Mouse (Mus musculus): Measurements from ENCODE around the gene Marcks. TPM values are rescaled to one million over a fixed set of nuclear protein-coding genes. Genes with fewer than 3 reads are reported as not detected.

Gene Marcks
- total and polyA plus RNA-seq, 3 experiments = 16.9 to 80.7 (median 74.2) TPM

DNA sequence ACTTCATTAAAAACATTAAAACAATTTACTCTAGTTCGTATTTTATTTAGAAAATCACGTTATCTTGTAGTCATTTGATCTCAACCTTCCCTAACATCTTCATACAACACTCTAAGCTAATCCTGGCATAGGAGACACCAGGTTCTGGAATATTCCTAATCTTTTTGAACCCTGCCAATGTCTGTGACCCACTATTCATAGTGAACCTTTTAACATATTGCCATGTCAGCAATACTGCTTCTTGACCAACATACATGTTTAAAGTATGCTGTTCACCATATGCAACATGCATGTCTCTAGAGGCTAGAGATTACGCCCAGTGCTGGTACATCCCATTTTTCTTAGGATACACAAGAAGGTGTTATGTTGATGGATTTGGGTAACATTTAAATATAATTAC lies 9.1 kb downstream of the Marcks start:
- in situ Hi-C loops (cut with MboI; ENCODE audit: low pct_ligation_motif_present, low pct_unique_long_range_greater_than_20kb, low sequenced_read_pairs) (loop anchor here (10.0 kb wide), 1 partner anchor 105 kb away; no protein-coding TSS in a partner anchor), dilution Hi-C loops (cut with MboI; ENCODE audit: extremely low pct_ligation_motif_present, extremely low pct_unique_long_range_greater_than_20kb, low sequenced_read_pairs) (no loop called here)

DNA sequence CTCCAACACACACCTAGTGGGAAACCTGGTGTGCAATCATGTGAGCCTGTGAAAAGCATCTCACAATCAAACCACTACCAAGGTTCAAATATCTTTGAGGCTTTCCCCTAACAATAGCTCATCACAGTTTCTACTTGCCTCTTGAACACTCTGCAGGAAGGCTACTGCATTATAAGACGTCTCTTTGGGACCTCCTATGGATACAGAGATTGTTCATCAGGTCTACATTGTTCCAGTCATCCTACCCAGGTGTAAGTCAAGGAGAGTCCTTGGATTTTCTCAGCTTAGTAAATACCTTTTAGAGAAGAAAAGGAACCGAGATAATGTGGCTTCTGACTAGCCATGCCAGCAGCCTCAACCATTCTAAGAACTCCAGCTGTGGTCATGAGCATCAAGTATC lies 23.4 kb downstream of the Marcks start:
- in situ Hi-C loops (cut with MboI; ENCODE audit: low pct_ligation_motif_present, low pct_unique_long_range_greater_than_20kb, low sequenced_read_pairs) (no loop called here), dilution Hi-C loops (cut with MboI; ENCODE audit: extremely low pct_ligation_motif_present, extremely low pct_unique_long_range_greater_than_20kb, low sequenced_read_pairs) (no loop called here)
- H3K27me3 ChIP-seq (replicated peaks) = no peaks in the 10 kb centered on the region
- H3K4me2 ChIP-seq (ENCODE audit: insufficient read depth, low read depth, poor library complexity, severe bottlenecking) = no peak overlapping the region
- TF ChIP-seq CHD1 (IDR thresholded peaks at IDR 0.05; ENCODE audit: low read depth, low read length) (no peak), MXI1 (IDR thresholded peaks at IDR 0.05; ENCODE audit: low read depth, low read length) (no peak), MAX (IDR thresholded peaks at IDR 0.05; ENCODE audit: low read length) (no peak), RCOR1 (conservative IDR thresholded peaks at IDR 0.05; ENCODE audit: low read depth, low read length) (no peak), MAFK (IDR thresholded peaks at IDR 0.05; ENCODE audit: insufficient replicate concordance, low read length) (no peak), MAZ (IDR thresholded peaks at IDR 0.05; ENCODE audit: low read depth, low read length) (no peak), BHLHE40 (IDR thresholded peaks at IDR 0.05; ENCODE audit: low read depth, low read length) (no peak), SMC3 (IDR thresholded peaks at IDR 0.05; ENCODE audit: low read depth, low read length) (no peak), NRF1 (IDR thresholded peaks at IDR 0.05; ENCODE audit: low read depth, low read length) (no peak)
- no peak for DNase-seq (ENCODE audit: extremely low read depth)
- H3K9ac ChIP-seq (ENCODE audit: insufficient read depth, low read depth) = no peak overlapping the region
- no peak overlapping the region for H3K4me3 ChIP-seq (replicated peaks in 1 of 3; ENCODE audit: low read depth in 2 of 3, low read length in 2 of 3, poor library complexity in 1 of 3)
- H3K9me3 ChIP-seq (replicated peaks; ENCODE audit: low read length) = no peaks in the 10 kb centered on the region
- no peaks in the 10 kb centered on the region for H3K36me3 ChIP-seq (replicated peaks in 1 of 2; ENCODE audit: control insufficient read depth in 1 of 2, insufficient read depth in 1 of 2, low read length in 1 of 2)
- H3K27ac ChIP-seq (ENCODE audit: insufficient read depth, low read depth) = no peak overlapping the region
- no peaks in the 10 kb centered on the region; a peak in 1 of 4 replicates for H3K4me1 ChIP-seq (ENCODE audit: control insufficient read depth in 1 of 2, insufficient read depth in 2 of 2)
- H3K79me2 ChIP-seq (replicated peaks; ENCODE audit: control insufficient read depth, extremely low read depth, insufficient read depth, poor library complexity, severe bottlenecking) = no peaks in the 10 kb centered on the region

More for the DNA sequence above, 9.1 kb downstream of the Marcks start:
- Histone ChIP-seq H3K79me2 (replicated peaks; ENCODE audit: control insufficient read depth, extremely low read depth, insufficient read depth, poor library complexity, severe bottlenecking) (peaks cover under 1% of the 10 kb centered on the region; the same call in 1 of the 2 replicates), H3K27ac (ENCODE audit: insufficient read depth, low read depth) (no peak overlapping the region), H3K9ac (ENCODE audit: insufficient read depth, low read depth) (no peak overlapping the region), H3K4me1 (ENCODE audit: control insufficient read depth in 1 of 2, insufficient read depth in 2 of 2) (peaks cover 0 to 6% of the 10 kb centered on the region in 2 experiments; a peak in 2 of 4 replicates), H3K36me3 (replicated peaks in 1 of 2; ENCODE audit: control insufficient read depth in 1 of 2, insufficient read depth in 1 of 2, low read length in 1 of 2) (peaks cover 0 to 8% of the 10 kb centered on the region in 2 experiments), H3K27me3 (replicated peaks) (no peaks in the 10 kb centered on the region), H3K4me3 (replicated peaks in 1 of 3; ENCODE audit: low read depth in 2 of 3, low read length in 2 of 3, poor library complexity in 1 of 3) (no peak overlapping the region), H3K4me2 (ENCODE audit: insufficient read depth, low read depth, poor library complexity, severe bottlenecking) (no peak overlapping the region), H3K9me3 (replicated peaks; ENCODE audit: low read length) (no peaks in the 10 kb centered on the region)
- TF ChIP-seq MYC (IDR thresholded peaks at IDR 0.05; ENCODE audit: low read depth, low read length) (no peak), MAFK (IDR thresholded peaks at IDR 0.05; ENCODE audit: insufficient replicate concordance, low read length) (peak; percentile 77)
- DNase-seq (ENCODE audit: extremely low read depth) = no peak

DNA sequence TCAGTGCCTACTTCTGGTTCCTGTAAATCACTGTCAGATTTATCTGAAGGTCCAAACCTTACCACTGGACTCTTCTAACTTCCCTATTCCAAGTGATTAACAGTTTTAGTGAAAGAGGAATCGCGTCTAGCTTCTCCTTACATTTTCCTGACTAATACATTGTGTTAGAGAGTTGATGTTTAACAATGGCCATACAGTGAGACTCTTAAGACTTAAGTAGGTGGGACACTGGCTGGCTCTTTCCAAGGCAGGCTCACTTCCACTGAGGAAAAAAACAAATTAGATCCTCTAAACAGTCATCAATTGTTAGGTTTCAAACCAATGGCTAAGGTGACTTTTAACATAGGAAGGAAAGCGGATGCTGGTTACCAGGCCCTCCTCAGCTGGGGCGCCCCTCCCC lies 25.9 kb downstream of the Marcks start:
- no peak overlapping the region for H3K9ac ChIP-seq (ENCODE audit: insufficient read depth, low read depth)
- no peak for DNase-seq (ENCODE audit: extremely low read depth)
- no peak for TF ChIP-seq ZNF384 (IDR thresholded peaks at IDR 0.05; ENCODE audit: low read depth, low read length)
- TF ChIP-seq USF1 (IDR thresholded peaks at IDR 0.05; ENCODE audit: low read depth, low read length) = no peak
- TF ChIP-seq PAX5 (IDR thresholded peaks at IDR 0.05; ENCODE audit: low read length) = no peak
- H3K4me2 ChIP-seq (ENCODE audit: insufficient read depth, low read depth, poor library complexity, severe bottlenecking) = no peak overlapping the region
- no peaks in the 10 kb centered on the region for H3K36me3 ChIP-seq (replicated peaks in 1 of 2; ENCODE audit: control insufficient read depth in 1 of 2, insufficient read depth in 1 of 2, low read length in 1 of 2)
- in situ Hi-C loops (cut with MboI; ENCODE audit: low pct_ligation_motif_present, low pct_unique_long_range_greater_than_20kb, low sequenced_read_pairs) = no loop called here
- no peaks in the 10 kb centered on the region for H3K27me3 ChIP-seq (replicated peaks)
- no peak overlapping the region for H3K27ac ChIP-seq (ENCODE audit: insufficient read depth, low read depth)
- H3K79me2 ChIP-seq (replicated peaks; ENCODE audit: control insufficient read depth, extremely low read depth, insufficient read depth, poor library complexity, severe bottlenecking) = no peaks in the 10 kb centered on the region
- dilution Hi-C loops (cut with MboI; ENCODE audit: extremely low pct_ligation_motif_present, extremely low pct_unique_long_range_greater_than_20kb, low sequenced_read_pairs) = no loop called here
- no peak overlapping the region for H3K4me3 ChIP-seq (replicated peaks in 1 of 3; ENCODE audit: low read depth in 2 of 3, low read length in 2 of 3, poor library complexity in 1 of 3)
- no peaks in the 10 kb centered on the region for H3K9me3 ChIP-seq (replicated peaks; ENCODE audit: low read length)
- no peaks in the 10 kb centered on the region; a peak in 1 of 4 replicates for H3K4me1 ChIP-seq (ENCODE audit: control insufficient read depth in 1 of 2, insufficient read depth in 2 of 2)
